Mouse (Mus musculus) Patski (cell line): Measurements from ENCODE around the gene AI597479. TPM values are rescaled to one million over a fixed set of nuclear protein-coding genes. Genes with fewer than 3 reads are reported as not detected.
"Not testable (repeated sequence)": the region's sequence is repeated elsewhere in the genome, so short reads cannot be mapped to it uniquely, and the experiment has no call there.

Source experiments
- ATAC-seq: fragments of 100-300 bp; one replicate; pipeline ENCODE4 v1.8.0; 2021
- CTCF ChIA-PET: fragments of 350-600 bp; sonication (Branson Sonifier 250); formaldehyde crosslinking; loops from one replicate; lab custom pipeline; 2022; ENCODE audit warnings: inconsistent platforms; lab: Charles Lee
- POLR2A ChIA-PET: fragments of 350-600 bp; sonication (Branson Sonifier 250); formaldehyde crosslinking; loops from one replicate; lab custom pipeline; 2022; ENCODE audit warnings: antibody characterized with exemption, inconsistent platforms; lab: Charles Lee
- DNase-seq: peaks from one replicate; pipeline ENCODE4 v3.0.0-alpha.2; 2011; ENCODE audit warnings: low read depth, low spot score
- H3K27me3 ChIP-seq: fragments of 371-371 bp; one replicate; pipeline ENCODE4 v1.5.1; 2021
- CTCF ChIP-seq: fragments of 100-300 bp; IDR thresholded peaks from one replicate; pipeline ENCODE4 v1.5.1; 2021
- in situ Hi-C: fragments of 300-500 bp; cut with MboI; formaldehyde crosslinking; loops from 3 replicates; pipeline ENCODE4 v1.11.1; 2018; ENCODE audit warnings: low pct_unique_long_range_greater_than_20kb, mixed read lengths
- polyA plus RNA-seq: library from polyadenylated mRNA; unstranded; gene quantifications from one replicate; pipeline ENCODE4 v1.2.3, GENCODE M21; 2021

The AI597479 gene
- polyA plus RNA-seq, 1 experiment from 2014 or later = 23.9 TPM

- no peak for TF ChIP-seq CTCF
- POLR2A ChIA-PET = interaction anchor here (0.6 kb wide), 1 partner anchor 22 kb away, joined by 3 read pairs; no protein-coding TSS in a partner anchor
- ATAC-seq = no peak
- DNase-seq = no peak
- H3K27me3 ChIP-seq = no peaks in the 10 kb centered on the region
- in situ Hi-C loops = no loop called here
- CTCF ChIA-PET = interaction anchor here (0.7 to 2.1 kb wide), 4 partner anchors 9 to 142 kb away, joined by 3 to 7 read pairs (median 4); no protein-coding TSS in a partner anchor
Observed at GRCm38 (mm10) chr1:43122616-43123015, 24.1 kb downstream of the AI597479 start.

DNA sequence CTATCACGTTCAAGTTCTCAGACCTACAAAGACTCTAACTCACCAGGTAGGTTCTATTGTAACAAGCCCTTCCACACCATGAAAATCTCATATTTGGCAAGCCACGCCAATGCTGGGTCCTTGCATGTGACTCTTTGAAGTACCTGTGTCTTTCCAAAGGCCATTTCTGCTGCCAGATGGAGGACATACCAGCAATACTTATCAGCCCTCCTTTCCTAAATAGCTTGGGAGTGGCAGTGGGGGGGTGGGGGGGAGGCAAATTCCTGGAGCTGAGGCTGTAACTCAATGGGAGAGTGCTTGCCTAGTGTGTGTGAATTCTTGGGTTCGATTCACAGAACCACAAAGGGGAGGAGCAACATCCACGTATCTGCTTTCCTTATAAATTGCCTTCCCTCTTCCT is 26.2 kb downstream of the AI597479 start:
- POLR2A ChIA-PET = interaction anchor here (1.4 kb wide), 1 partner anchor 100 kb away, joined by 3 read pairs; no protein-coding TSS in a partner anchor
- DNase-seq = no peak
- ATAC-seq = no peak
- TF ChIP-seq CTCF = no peak
- in situ Hi-C loops = no loop called here
- H3K27me3 ChIP-seq = no peaks in the 10 kb centered on the region
- CTCF ChIA-PET = interaction anchor here (0.9 kb wide), 1 partner anchor 138 kb away, joined by 3 read pairs; no protein-coding TSS in a partner anchor

DNA sequence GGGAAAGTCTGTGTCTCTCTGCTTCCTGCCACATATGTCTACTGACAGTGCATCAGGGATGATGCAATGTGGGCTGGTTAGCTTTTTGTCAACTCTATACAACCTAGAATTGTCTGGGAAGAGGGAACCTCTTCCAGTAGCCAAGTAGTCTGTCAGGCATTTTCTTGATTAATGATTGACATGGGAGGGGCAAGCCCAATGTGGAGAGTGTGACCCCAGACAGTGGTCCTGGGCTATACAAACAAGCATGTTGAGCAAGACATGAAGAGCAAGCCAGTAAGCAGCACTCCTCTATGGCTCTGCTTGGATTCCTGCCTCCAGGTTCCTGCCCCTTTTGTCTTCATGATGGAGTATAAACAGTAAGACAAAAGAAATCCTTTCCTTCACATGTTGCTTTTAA is 28.7 kb downstream of the AI597479 start:
- in situ Hi-C loops = no loop called here
- ChIA-PET POLR2A (interaction anchor here (0.8 to 1.1 kb wide), 3 partner anchors 9 to 38 kb away, joined by 3 to 4 read pairs (median 3); no protein-coding TSS in a partner anchor), CTCF (interaction anchor here (1.1 to 1.5 kb wide), 2 partner anchors 12 to 142 kb away, joined by 3 to 8 read pairs; no protein-coding TSS in a partner anchor)
- ATAC-seq = no peak
- no peaks in the 10 kb centered on the region for H3K27me3 ChIP-seq
- no peak for DNase-seq
- TF ChIP-seq CTCF = no peak

- DNase-seq (no peak), ATAC-seq (peak; percentile 88)
- in situ Hi-C loops = no loop called here
- CTCF ChIA-PET = interaction anchor here (1.0 to 1.5 kb wide), 3 partner anchors 11 to 141 kb away, joined by 3 to 8 read pairs (median 3); no protein-coding TSS in a partner anchor
- no peaks in the 10 kb centered on the region for H3K27me3 ChIP-seq
- no peak for TF ChIP-seq CTCF
- POLR2A ChIA-PET = interaction anchor here (1.1 kb wide), 2 partner anchors 31 to 37 kb away, joined by 3 to 4 read pairs; no protein-coding TSS in a partner anchor
Observed at GRCm38 (mm10) chr1:43127820-43128610, 29.5 kb downstream of the AI597479 start.

- H3K27me3 ChIP-seq = no peaks in the 10 kb centered on the region
- CTCF ChIA-PET = interaction anchor here (1.1 to 1.7 kb wide), 2 partner anchors 9 to 11 kb away, joined by 3 to 8 read pairs; no protein-coding TSS in a partner anchor
- POLR2A ChIA-PET = interaction anchor here (0.6 kb wide), 1 partner anchor 1575 kb away, joined by 12 read pairs; no protein-coding TSS in a partner anchor
- in situ Hi-C loops = loop anchor here (10.0 kb wide), 1 partner anchor 614 kb away; no protein-coding TSS in a partner anchor
- no peak for TF ChIP-seq CTCF
- no peak for DNase-seq
- no peak for ATAC-seq
Observed at GRCm38 (mm10) chr1:43130219-43130981, 31.9 kb downstream of the AI597479 start.

DNA sequence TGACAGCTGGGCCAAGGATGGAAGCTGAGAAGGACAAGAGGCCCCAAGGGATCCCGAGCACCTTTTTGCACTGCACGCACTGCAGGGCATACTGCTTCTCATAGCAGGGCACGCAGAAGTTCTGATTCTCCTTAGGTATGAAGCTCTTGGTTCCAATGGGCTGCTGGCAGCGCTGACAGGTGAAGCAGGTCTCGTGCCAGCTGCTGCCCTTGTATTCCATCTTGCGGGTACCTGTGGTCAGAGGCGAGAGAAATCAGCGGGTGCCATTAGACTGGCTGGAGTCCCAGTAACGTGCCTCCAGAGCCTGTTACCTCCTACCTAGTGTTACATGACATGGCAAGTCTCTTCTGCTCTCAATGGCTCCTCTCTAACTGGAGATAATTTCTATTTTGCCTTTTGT is 33.1 kb downstream of the AI597479 start:
- no peak for DNase-seq
- ATAC-seq = no peak
- ChIA-PET CTCF (interaction anchor here (1.7 kb wide), 1 partner anchor 8 kb away, joined by 8 read pairs; no protein-coding TSS in a partner anchor), POLR2A (interaction anchor here (1.0 kb wide), 1 partner anchor 31 kb away, joined by 4 read pairs; no protein-coding TSS in a partner anchor)
- in situ Hi-C loops = loop anchor here (10.0 kb wide), 1 partner anchor 613 kb away; no protein-coding TSS in a partner anchor
- H3K27me3 ChIP-seq = no peaks in the 10 kb centered on the region
- no peak for TF ChIP-seq CTCF

DNA sequence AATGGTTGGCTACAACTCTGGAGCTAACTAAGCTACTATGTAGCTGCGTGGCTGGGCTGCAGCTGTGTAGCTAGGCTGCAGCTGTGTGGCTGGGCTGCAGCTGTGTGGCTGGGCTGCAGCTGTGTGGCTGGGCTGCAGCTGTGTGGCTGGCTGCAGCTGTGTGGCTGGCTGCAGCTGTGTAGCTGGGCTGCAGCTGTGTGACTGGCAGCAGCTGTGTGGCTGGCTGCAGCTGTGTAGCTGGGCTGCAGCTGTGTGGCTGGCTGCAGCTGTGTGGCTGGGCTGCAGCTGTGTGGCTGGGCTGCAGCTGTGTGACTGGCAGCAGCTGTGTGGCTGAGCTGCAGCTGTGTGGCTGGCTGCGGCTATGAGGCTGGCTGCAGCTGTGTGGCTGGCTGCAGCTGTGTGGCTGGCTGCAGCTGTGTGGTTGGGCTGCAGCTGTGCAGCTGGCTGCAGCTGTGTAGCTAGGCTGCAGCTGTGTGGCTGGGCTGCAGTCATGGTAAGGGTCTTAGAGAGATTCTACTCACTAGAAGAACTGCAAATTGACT is 38.0 kb downstream of the AI597479 start:
- DNase-seq, ATAC-seq, H3K27me3 ChIP-seq: not testable (repeated sequence)
- ChIA-PET CTCF (interaction anchor here (1.5 to 1.6 kb wide), 2 partner anchors 23 to 128 kb away, joined by 6 read pairs; no protein-coding TSS in a partner anchor), POLR2A (interaction anchor here (1.5 kb wide), 1 partner anchor 88 kb away, joined by 4 read pairs; no protein-coding TSS in a partner anchor)
- in situ Hi-C loops = loop anchor here (10.0 kb wide), 1 partner anchor 608 kb away; no protein-coding TSS in a partner anchor

- POLR2A ChIA-PET = interaction anchor here (1.5 kb wide), 1 partner anchor 88 kb away, joined by 4 read pairs; no protein-coding TSS in a partner anchor
- TF ChIP-seq CTCF = no peak
- in situ Hi-C loops = loop anchor here (10.0 kb wide), 1 partner anchor 607 kb away; no protein-coding TSS in a partner anchor
- no peak for DNase-seq
- no peaks in the 10 kb centered on the region for H3K27me3 ChIP-seq
- CTCF ChIA-PET = interaction anchor here (1.0 kb wide), 1 partner anchor 128 kb away, joined by 4 read pairs; no protein-coding TSS in a partner anchor
- ATAC-seq = no peak
Observed at GRCm38 (mm10) chr1:43137334-43137733, 38.8 kb downstream of the AI597479 start.

GRCm38 (mm10) chr1:43138268-43138812 is 39.8 kb downstream of the AI597479 start:
- no peak for ATAC-seq
- no peaks in the 10 kb centered on the region for H3K27me3 ChIP-seq
- ChIA-PET POLR2A (interaction anchor here (1.3 to 4.0 kb wide), 3 partner anchors 24 to 121 kb away, joined by 3 to 28 read pairs (median 6); no protein-coding TSS in a partner anchor), CTCF (interaction anchor here (1.0 to 3.9 kb wide), 12 partner anchors 10 to 136 kb away, joined by 3 to 51 read pairs (median 8); no protein-coding TSS in a partner anchor)
- TF ChIP-seq CTCF = peak; percentile 66
- no peak for DNase-seq
- in situ Hi-C loops = loop anchor here (10.0 kb wide), 1 partner anchor 606 kb away; no protein-coding TSS in a partner anchor
